Mouse (Mus musculus): ENCODE measurements at regions not wholly inside any gene's neighbourhood (a gene's known extent, or its start where the extent isn't known, plus 50 kb on each side); places are given as distances from the start of the nearest gene placed in this dataset.
A peak's percentile ranks its signal among the peaks of the same experiment; 100 is the strongest.
"Not testable (repeated sequence)": the region's sequence is repeated elsewhere in the genome, so short reads cannot be mapped to it uniquely, and the experiment has no call there.

DNA sequence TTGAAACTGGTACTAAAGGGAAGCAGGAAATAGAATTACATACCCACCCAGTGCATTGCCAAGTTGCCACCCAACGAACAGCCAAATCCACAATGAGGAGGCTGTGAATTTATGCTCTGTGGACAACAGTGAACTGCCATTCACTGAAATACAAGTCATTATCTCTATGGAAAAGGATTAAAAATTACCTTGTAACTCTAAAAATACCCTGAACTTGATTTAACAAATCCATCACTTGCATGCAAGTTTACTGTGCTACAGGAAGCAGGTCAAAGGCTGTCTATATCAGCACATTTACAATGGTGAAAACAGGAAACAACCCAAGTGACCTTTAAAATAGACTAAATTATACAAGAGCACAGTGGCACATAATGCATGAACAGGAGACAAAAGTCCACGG, 202.2 kb upstream of the Sema6d start:
- peak; percentile 3 for DNase-seq (ENCODE audit: low spot score)

DNA sequence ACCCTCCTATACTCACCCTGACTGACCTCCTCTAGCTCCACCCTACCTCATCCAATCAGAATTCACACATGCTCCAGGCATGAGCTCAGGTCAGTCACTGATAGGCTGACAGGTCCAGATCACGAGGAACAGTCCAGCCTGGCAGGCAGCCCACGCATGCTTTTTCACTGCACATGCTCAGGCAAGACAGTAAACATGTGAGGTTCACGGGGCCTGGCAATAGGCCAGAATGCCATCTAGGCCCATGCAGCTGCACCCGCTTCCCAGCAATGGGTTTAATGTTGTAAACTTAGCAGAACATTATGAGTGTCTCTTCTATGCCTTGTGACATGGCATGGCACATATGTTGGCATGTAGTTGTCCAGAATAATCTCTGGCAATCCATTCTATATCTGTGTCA, 177.8 kb upstream of the Sema6d start:
- not testable (repeated sequence) for DNase-seq (ENCODE audit: low spot score)

DNA sequence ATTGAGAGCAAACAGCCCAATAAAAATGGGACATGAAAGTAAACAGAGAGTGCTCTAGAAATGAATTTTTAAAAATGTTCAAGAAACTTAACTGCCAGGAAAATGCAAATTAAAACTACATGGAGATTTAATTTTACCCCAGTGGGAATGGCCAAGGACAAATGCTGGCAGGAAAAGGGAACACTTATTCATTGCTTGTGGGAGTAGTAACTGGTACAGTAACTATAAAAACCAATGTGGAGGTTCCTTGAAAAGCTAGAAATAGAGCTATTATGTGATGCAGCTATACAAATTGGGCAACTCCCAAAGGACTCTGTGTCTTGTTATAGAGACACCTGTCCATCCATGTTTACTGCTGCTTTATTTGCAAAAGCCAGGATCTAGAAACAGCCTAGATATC, 175.7 kb upstream of the Sema6d start:
- no peak for DNase-seq (ENCODE audit: low spot score)

DNA sequence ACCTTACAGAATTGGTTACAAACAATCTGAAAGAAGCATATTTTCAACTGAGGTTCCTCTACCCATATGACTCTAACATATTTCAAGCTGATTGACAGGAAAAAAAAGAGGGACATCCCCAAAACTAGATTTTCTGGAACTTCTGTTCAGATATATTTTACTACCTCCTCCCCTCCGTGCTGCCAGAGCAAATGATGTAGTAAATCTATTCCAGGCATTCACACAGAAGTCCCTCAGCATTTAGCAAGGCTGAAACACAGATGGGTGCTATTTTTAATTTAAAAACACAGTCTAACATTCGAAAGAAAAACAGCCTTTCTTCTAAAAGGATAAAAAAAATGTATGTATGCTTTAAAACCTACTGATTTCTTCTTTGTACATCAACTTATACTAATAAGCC, 169.4 kb upstream of the Sema6d start:
- no peak for DNase-seq (ENCODE audit: low spot score)

DNA sequence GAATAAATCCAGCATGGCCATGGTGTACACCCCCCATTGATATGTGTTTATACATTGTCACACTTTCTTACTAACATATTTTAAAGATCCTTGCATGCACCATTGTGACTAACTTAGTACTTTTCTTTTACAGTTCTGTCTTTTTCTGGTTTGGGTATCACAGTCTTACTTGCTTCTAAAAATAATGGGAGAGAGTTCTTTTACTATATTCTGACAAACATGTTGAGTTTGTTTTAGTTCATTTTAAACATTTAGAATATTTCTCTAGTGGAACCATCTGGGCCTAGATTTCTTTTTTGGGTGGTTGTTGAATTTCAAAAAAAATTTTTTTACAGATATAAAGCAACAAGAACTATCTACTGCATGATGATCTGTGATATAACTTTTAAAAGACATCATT, 161.7 kb upstream of the Sema6d start:
- no peak for DNase-seq (ENCODE audit: low spot score)

DNA sequence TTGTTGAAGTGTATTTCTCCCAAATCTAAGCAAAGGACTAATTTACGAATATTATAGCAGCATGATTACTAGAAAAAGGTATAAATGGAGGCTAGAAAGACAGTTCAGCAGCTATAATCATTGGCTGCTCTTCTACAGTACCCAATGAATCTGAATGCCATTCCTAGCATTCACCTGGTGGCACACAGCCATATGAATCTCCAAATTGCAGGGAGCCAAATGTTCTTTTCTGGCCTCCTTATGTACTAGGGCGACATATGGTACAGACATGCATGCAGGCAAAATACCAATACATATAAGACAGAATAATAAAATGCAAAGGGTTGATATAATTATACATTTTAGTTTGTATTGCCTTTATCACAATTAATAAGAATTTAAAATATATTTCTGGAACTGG, 152.9 kb upstream of the Sema6d start:
- no peak for DNase-seq (ENCODE audit: low spot score)

DNA sequence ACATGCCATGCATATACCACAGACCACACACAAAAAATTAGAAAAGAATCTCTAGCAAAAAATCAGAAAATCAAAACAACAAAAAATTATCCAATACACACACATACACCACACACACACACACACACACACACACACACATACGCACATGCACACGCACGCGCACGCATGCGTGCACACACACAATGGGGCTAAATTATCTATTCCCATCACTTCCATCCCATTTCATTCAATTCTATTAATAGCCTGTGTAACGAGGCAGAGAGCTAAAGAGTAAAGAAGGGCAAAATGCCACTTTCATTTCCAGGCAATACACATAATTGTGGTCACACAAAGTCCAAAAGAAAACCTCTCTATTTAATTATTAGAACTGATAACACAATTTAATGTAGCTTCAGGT, 126.2 kb upstream of the Sema6d start:
- no peak for DNase-seq (ENCODE audit: low spot score)

DNA sequence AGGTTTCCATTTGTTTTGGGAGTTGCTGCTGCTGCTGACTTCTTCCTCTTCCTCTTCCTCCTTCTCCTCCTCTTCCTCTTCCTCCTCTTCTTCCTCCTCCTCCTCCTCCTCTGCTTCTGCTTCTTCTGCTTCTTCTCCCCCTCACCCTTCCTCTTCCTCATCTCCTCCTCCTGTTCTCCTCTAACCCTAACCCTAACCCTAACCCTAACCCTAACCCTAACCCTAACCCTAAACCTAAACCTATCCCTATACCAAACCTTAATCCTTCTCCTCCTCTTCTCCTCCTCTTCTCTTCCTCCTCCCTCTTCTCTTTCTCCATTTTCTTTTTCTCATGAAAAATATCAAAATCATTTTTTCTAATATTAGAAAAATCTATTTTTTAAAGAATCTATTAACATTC, 86.3 kb upstream of the Sema6d start:
- DNase-seq (ENCODE audit: low spot score), result no peak

DNA sequence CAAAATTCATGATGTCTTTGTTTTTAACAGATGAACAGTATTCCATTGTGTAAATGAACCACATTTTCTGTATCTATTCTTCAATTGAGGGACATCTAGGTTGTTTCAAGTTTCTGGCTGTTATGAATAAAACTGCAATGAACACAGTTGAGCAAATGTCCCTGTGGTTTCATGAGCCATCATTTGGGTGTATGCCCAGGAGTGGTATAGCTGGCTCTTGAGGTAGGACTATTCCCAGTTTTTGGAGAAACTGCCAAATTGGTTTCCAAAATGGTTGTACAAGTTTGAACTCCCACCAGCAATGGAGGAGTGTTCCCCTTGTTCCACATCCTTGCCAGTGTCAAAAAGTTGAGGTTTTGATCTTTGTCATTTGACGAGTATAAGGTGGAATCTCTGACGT, 74.2 kb upstream of the Sema6d start:
- no peak for DNase-seq (ENCODE audit: low spot score)
